Mouse (Mus musculus): ENCODE data around the gene Gpatch1. TPM values are rescaled to one million over a fixed set of nuclear protein-coding genes. Genes with fewer than 3 reads are reported as not detected.

Gene Gpatch1
- total RNA-seq, 1 experiment = 11.0 TPM

- peaks cover 0 to 14% of the 10 kb centered on the region in 2 experiments; a peak in 2 of 4 replicates for H3K4me1 ChIP-seq (ENCODE audit: control insufficient read depth in 2 of 2, insufficient read depth in 2 of 2, low read length in 2 of 2, poor library complexity in 1 of 2)
- DNase-seq (ENCODE audit: low read depth, low spot score) = no peak
- in situ Hi-C loops (cut with MboI; ENCODE audit: low sequenced_read_pairs in 2 of 2, unreplicated experiment in 2 of 2) = no loop called here
- peak overlapping the region; percentile 47; the same call in 1 of the 2 replicates for H3K27ac ChIP-seq (ENCODE audit: insufficient read depth, low read depth, low read length, poor library complexity, severe bottlenecking)
- no peaks in the 10 kb centered on the region for H3K36me3 ChIP-seq (ENCODE audit: control insufficient read depth, insufficient read depth, low read length, poor library complexity, severe bottlenecking)
- no peaks in the 10 kb centered on the region for H3K9me3 ChIP-seq (ENCODE audit: control insufficient read depth, insufficient read depth, low read depth, low read length)
- no peak overlapping the region for H3K9ac ChIP-seq (ENCODE audit: insufficient read depth, low read depth, low read length, poor library complexity, severe bottlenecking)
- TF ChIP-seq ZNF384 (IDR thresholded peaks at IDR 0.05; ENCODE audit: low read depth, low read length) (no peak), MAFK (IDR thresholded peaks at IDR 0.05; ENCODE audit: insufficient read depth, low read depth, low read length) (no peak), CHD2 (IDR thresholded peaks at IDR 0.05; ENCODE audit: low read depth, low read length) (no peak), HCFC1 (IDR thresholded peaks at IDR 0.05; ENCODE audit: borderline replicate concordance, insufficient read depth, low read length) (no peak), ZC3H11A (IDR thresholded peaks at IDR 0.05; ENCODE audit: borderline replicate concordance, low read depth, low read length) (no peak)
- H3K4me3 ChIP-seq (ENCODE audit: insufficient read depth in 1 of 2, low read depth in 1 of 2, low read length in 2 of 2, poor library complexity in 1 of 2, severe bottlenecking in 1 of 2) = no peak overlapping the region
Measured at GRCm38 (mm10) chr7:35349886-35350684, 31.8 kb upstream of the Gpatch1 start.

DNA sequence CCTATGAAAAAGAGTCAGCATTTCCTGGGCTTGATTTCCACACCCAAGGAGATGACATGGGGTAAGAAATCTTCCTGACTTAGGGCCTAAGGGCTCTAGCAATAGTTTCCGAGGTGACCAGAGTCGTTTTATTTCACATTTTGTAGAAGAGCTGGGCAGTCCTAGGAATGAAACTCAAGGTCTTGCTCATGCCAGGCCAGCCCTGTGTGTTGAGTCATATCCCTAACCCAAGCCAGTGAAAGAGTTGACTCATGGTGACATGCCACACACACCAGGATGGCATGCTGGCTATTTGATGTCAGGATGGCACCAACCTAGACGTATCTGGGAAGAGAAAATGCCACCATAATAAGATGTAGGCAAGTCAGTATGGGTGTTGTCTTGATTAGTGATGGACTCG lies 30.8 kb upstream of the Gpatch1 start:
- in situ Hi-C loops (cut with MboI; ENCODE audit: low sequenced_read_pairs in 2 of 2, unreplicated experiment in 2 of 2) = no loop called here
- Histone ChIP-seq H3K9me3 (ENCODE audit: control insufficient read depth, insufficient read depth, low read depth, low read length) (no peaks in the 10 kb centered on the region), H3K4me3 (ENCODE audit: insufficient read depth in 1 of 2, low read depth in 1 of 2, low read length in 2 of 2, poor library complexity in 1 of 2, severe bottlenecking in 1 of 2) (no peak overlapping the region), H3K4me1 (ENCODE audit: control insufficient read depth in 2 of 2, insufficient read depth in 2 of 2, low read length in 2 of 2, poor library complexity in 1 of 2) (peaks cover 0 to 11% of the 10 kb centered on the region in 2 experiments; a peak in 2 of 4 replicates), H3K27ac (ENCODE audit: insufficient read depth, low read depth, low read length, poor library complexity, severe bottlenecking) (no peak overlapping the region), H3K9ac (ENCODE audit: insufficient read depth, low read depth, low read length, poor library complexity, severe bottlenecking) (no peak overlapping the region), H3K36me3 (ENCODE audit: control insufficient read depth, insufficient read depth, low read length, poor library complexity, severe bottlenecking) (no peaks in the 10 kb centered on the region)
- no peak for DNase-seq (ENCODE audit: low read depth, low spot score)
- no peak for TF ChIP-seq MAFK (IDR thresholded peaks at IDR 0.05; ENCODE audit: insufficient read depth, low read depth, low read length)
- TF ChIP-seq ZNF384 (IDR thresholded peaks at IDR 0.05; ENCODE audit: low read depth, low read length) = no peak
- TF ChIP-seq ZC3H11A (IDR thresholded peaks at IDR 0.05; ENCODE audit: borderline replicate concordance, low read depth, low read length) = no peak
- no peak for TF ChIP-seq HCFC1 (IDR thresholded peaks at IDR 0.05; ENCODE audit: borderline replicate concordance, insufficient read depth, low read length)
- TF ChIP-seq CHD2 (IDR thresholded peaks at IDR 0.05; ENCODE audit: low read depth, low read length) = no peak

DNA sequence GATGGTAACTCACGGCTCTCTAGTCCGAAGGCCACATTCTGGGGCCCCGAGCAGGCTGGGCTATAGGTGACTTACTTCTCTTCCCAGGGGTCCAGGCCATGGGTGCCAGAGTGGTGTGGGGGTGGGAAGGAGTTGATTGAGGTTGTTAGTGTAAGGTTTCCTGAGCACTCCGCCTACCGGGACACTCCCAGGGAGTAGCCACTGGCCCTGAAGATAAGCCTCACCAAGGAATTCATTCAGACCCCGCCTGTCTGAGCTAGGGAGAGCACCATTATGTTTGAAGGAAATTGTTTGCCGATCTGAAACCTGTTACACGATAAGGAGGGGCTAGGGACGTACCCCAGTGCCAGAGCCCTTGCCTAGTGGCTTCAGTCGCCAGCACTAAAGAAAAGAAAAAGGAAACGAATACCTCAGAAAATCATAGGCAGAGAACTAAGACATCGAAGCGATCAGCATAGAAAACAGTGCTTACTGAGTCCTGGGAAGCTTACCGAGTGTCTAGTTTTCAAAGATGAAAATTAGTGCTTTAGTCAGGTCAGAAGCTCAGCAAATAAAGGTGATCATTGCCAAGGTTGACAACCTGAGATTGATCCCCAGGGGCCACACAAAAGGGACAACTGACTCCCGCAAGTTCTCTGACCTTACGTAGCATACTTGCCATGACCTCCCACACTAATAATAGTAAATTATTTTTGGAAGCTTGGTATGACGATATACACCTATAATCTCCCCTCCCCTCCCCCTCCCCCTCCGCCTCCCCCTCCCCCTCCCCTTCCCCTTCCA lies 29.9 kb upstream of the Gpatch1 start:
- peaks cover 0 to 8% of the 10 kb centered on the region in 2 experiments; a peak in 2 of 4 replicates for H3K4me1 ChIP-seq (ENCODE audit: control insufficient read depth in 2 of 2, insufficient read depth in 2 of 2, low read length in 2 of 2, poor library complexity in 1 of 2)
- no peak for DNase-seq (ENCODE audit: low read depth, low spot score)
- no peaks in the 10 kb centered on the region for H3K36me3 ChIP-seq (ENCODE audit: control insufficient read depth, insufficient read depth, low read length, poor library complexity, severe bottlenecking)
- H3K4me3 ChIP-seq (ENCODE audit: insufficient read depth in 1 of 2, low read depth in 1 of 2, low read length in 2 of 2, poor library complexity in 1 of 2, severe bottlenecking in 1 of 2) = no peak overlapping the region
- H3K9me3 ChIP-seq (ENCODE audit: control insufficient read depth, insufficient read depth, low read depth, low read length) = no peaks in the 10 kb centered on the region
- H3K27ac ChIP-seq (ENCODE audit: insufficient read depth, low read depth, low read length, poor library complexity, severe bottlenecking) = no peak overlapping the region
- TF ChIP-seq MAFK (IDR thresholded peaks at IDR 0.05; ENCODE audit: insufficient read depth, low read depth, low read length) (no peak), HCFC1 (IDR thresholded peaks at IDR 0.05; ENCODE audit: borderline replicate concordance, insufficient read depth, low read length) (no peak), CHD2 (IDR thresholded peaks at IDR 0.05; ENCODE audit: low read depth, low read length) (no peak), ZC3H11A (IDR thresholded peaks at IDR 0.05; ENCODE audit: borderline replicate concordance, low read depth, low read length) (no peak), ZNF384 (IDR thresholded peaks at IDR 0.05; ENCODE audit: low read depth, low read length) (no peak)
- H3K9ac ChIP-seq (ENCODE audit: insufficient read depth, low read depth, low read length, poor library complexity, severe bottlenecking) = no peak overlapping the region
- in situ Hi-C loops (cut with MboI; ENCODE audit: low sequenced_read_pairs in 2 of 2, unreplicated experiment in 2 of 2) = no loop called here

DNA sequence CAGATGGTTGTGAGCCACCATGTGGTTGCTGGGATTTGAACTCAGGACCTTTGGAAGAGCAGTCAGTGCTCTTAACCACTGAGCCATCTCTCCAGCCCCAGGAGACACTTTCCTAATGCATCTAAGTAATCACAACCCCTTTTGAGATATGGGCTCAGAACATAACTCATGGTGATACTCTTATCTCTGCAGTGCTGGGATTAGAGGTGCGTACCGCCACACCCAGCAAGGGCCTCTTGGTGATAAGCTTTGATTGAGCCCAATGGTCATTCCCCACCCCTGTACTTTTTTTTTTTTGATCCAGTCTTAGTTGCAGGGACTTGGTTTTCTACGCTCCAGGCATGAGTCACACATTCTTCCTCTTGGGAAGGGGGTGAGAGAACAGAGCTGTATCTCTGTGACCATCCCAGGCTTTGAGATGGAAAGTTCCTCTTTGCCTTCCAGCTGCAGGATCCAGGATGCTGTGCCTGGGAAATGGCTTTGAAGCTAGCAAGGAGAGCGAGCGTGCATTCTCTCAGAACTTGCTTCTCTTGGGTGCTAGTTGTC lies 26.6 kb upstream of the Gpatch1 start:
- Histone ChIP-seq H3K4me1 (ENCODE audit: control insufficient read depth in 2 of 2, insufficient read depth in 2 of 2, low read length in 2 of 2, poor library complexity in 1 of 2) (peaks cover 0 to 7% of the 10 kb centered on the region in 2 experiments; a peak in 1 of 4 replicates), H3K27ac (ENCODE audit: insufficient read depth, low read depth, low read length, poor library complexity, severe bottlenecking) (no peak overlapping the region), H3K9me3 (ENCODE audit: control insufficient read depth, insufficient read depth, low read depth, low read length) (no peaks in the 10 kb centered on the region), H3K4me3 (ENCODE audit: insufficient read depth in 1 of 2, low read depth in 1 of 2, low read length in 2 of 2, poor library complexity in 1 of 2, severe bottlenecking in 1 of 2) (no peak overlapping the region), H3K36me3 (ENCODE audit: control insufficient read depth, insufficient read depth, low read length, poor library complexity, severe bottlenecking) (no peaks in the 10 kb centered on the region), H3K9ac (ENCODE audit: insufficient read depth, low read depth, low read length, poor library complexity, severe bottlenecking) (no peak overlapping the region)
- in situ Hi-C loops (cut with MboI; ENCODE audit: low sequenced_read_pairs in 2 of 2, unreplicated experiment in 2 of 2) = no loop called here
- no peak for DNase-seq (ENCODE audit: low read depth, low spot score)
- no peak for TF ChIP-seq HCFC1 (IDR thresholded peaks at IDR 0.05; ENCODE audit: borderline replicate concordance, insufficient read depth, low read length)
- TF ChIP-seq ZC3H11A (IDR thresholded peaks at IDR 0.05; ENCODE audit: borderline replicate concordance, low read depth, low read length) = no peak
- TF ChIP-seq ZNF384 (IDR thresholded peaks at IDR 0.05; ENCODE audit: low read depth, low read length) = no peak
- TF ChIP-seq CHD2 (IDR thresholded peaks at IDR 0.05; ENCODE audit: low read depth, low read length) = no peak
- no peak for TF ChIP-seq MAFK (IDR thresholded peaks at IDR 0.05; ENCODE audit: insufficient read depth, low read depth, low read length)

All from ES-E14 (cell line).